Mouse (Mus musculus) embryonic facial prominence, embryonic 14.5 days (tissue): ENCODE measurements around the gene Aqp5. TPM values are rescaled to one million over a fixed set of nuclear protein-coding genes. Genes with fewer than 3 reads are reported as not detected.

Source experiments
- ATAC-seq: fragments of 200-750 bp; cut with Nextera tagmentation; 2 replicates; pipeline ENCODE4 v1.8.0; 2017; ENCODE audit warnings: low read depth, moderate number of reproducible peaks, moderate TSS enrichment
- DNase-seq: peaks from one replicate; pipeline ENCODE4 v3.0.0-alpha.2; 2015; ENCODE audit warnings: low spot score
- H3K27ac ChIP-seq: fragments of 300-500 bp; sonication (generic); replicated peaks from 2 replicates; pipeline ENCODE4 v1.5.1; 2014; ENCODE audit warnings: low read depth, mild to moderate bottlenecking, low read length, moderate library complexity
- H3K27me3 ChIP-seq: fragments of 300-500 bp; sonication (generic); replicated peaks from 2 replicates; pipeline ENCODE4 v1.6.1; 2014; ENCODE audit warnings: low read length; ENCODE audit not compliant: control insufficient read depth, insufficient read depth
- H3K36me3 ChIP-seq: fragments of 300-500 bp; sonication (generic); 2 replicates; pipeline ENCODE4 v1.6.1; 2014; ENCODE audit warnings: low read length, mixed read lengths; ENCODE audit not compliant: control insufficient read depth, insufficient read depth
- H3K4me1 ChIP-seq: fragments of 300-500 bp; sonication (generic); 2 replicates; pipeline ENCODE4 v1.6.1; 2014; ENCODE audit warnings: antibody characterized with exemption, low read length; ENCODE audit not compliant: control insufficient read depth, insufficient read depth
- H3K4me2 ChIP-seq: fragments of 300-500 bp; sonication (generic); 2 replicates; pipeline ENCODE4 v1.6.1; 2014; ENCODE audit warnings: low read depth, mild to moderate bottlenecking, low read length, moderate library complexity, mixed read lengths
- H3K4me3 ChIP-seq: fragments of 300-500 bp; sonication (generic); 2 replicates; pipeline ENCODE4 v1.5.1; 2014; ENCODE audit warnings: low read depth, mild to moderate bottlenecking, low read length
- H3K9ac ChIP-seq: fragments of 300-500 bp; sonication (generic); 2 replicates; pipeline ENCODE4 v1.6.1; 2014; ENCODE audit warnings: low read depth, mild to moderate bottlenecking, low read length, moderate library complexity, mixed read lengths
- H3K9me3 ChIP-seq: fragments of 300-500 bp; sonication (generic); 2 replicates; pipeline ENCODE4 v1.6.1; 2016; ENCODE audit warnings: low read length; ENCODE audit not compliant: control insufficient read depth
- WGBS: fragments of 180-500 bp; shearing (Covaris S2); extraction: QIAGEN DNeasy Blood & Tissue Kit; methylation state at CpG from one replicate; pipeline ENCODE4 v1.1.7; 2014; 5-methylcytosine and 5-hydroxymethylcytosine counted together
- polyA plus RNA-seq: library from polyadenylated mRNA; unstranded; fragments of >200 nt; fragmentation: Nextera tagmentation; extraction: Ambion mirVana; gene quantifications from 2 replicates; pipeline ENCODE4 v1.2.1, GENCODE M21; 2014

The Aqp5 gene
- polyA plus RNA-seq, 1 experiment from 2014 or later = 2.9 TPM

GRCm38 (mm10) chr15:99600986-99601822, 10.6 kb downstream of the Aqp5 start, which contains the start of gene Aqp6:
TSS of gene Aqp6 (plus strand) at chr15:99601400.
- ATAC-seq = no peak
- H3K36me3 ChIP-seq = no peaks in the 10 kb centered on the region
- no peak within 1 kb of the TSS for H3K4me3 ChIP-seq
- H3K9me3 ChIP-seq = no peaks in the 10 kb centered on the region
- H3K27ac ChIP-seq = no peak within 1 kb of the TSS
- WGBS = 51% methylated on average over 19 of the region's 22 CpGs
- H3K4me1 ChIP-seq = no peaks in the 10 kb centered on the region
- peaks cover 50% of the 10 kb centered on the region for H3K27me3 ChIP-seq
- 0 out of 2 replicates have a peak within 1 kb of the TSS, but pooled peaks have one; percentile 14 for H3K9ac ChIP-seq
- no peak for DNase-seq
- no peak within 1 kb of the TSS for H3K4me2 ChIP-seq

DNA sequence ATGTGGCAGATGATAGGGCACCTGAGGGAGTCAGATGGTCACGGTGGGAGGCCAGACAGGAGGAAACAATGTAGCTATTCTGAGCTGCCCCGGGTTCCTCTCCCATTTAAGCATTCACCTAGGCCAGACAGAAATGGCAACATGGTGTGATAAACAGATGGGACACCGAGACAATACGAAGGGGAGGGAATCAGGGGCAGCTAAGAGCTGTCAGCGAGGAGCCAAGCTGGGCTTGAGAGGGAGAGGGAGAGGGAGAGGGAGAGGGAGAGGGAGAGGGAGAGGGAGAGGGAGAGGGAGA, 11.2 kb downstream of the Aqp5 start:
- Histone ChIP-seq H3K4me1 (no peaks in the 10 kb centered on the region), H3K9ac (0 out of 2 replicates have a peak overlapping the region, but pooled peaks have one; percentile 14), H3K4me3 (no peak overlapping the region), H3K27ac (no peak overlapping the region), H3K9me3 (no peaks in the 10 kb centered on the region), H3K4me2 (no peak overlapping the region), H3K27me3 (peaks cover 50% of the 10 kb centered on the region), H3K36me3 (no peaks in the 10 kb centered on the region)
- WGBS = 33% methylated on average over 5 of the region's 5 CpGs
- ATAC-seq = no peak
- DNase-seq = no peak

GRCm38 (mm10) chr15:99602206-99602820, 11.7 kb downstream of the Aqp5 start:
- Histone ChIP-seq H3K9ac (no peak overlapping the region), H3K9me3 (no peaks in the 10 kb centered on the region), H3K4me1 (peaks cover 3% of the 10 kb centered on the region), H3K36me3 (no peaks in the 10 kb centered on the region), H3K27ac (no peak overlapping the region), H3K4me2 (no peak overlapping the region), H3K27me3 (peaks cover 48% of the 10 kb centered on the region), H3K4me3 (no peak overlapping the region)
- 61% methylated on average over 17 of the region's 17 CpGs for WGBS
- DNase-seq = no peak
- ATAC-seq = no peak

DNA sequence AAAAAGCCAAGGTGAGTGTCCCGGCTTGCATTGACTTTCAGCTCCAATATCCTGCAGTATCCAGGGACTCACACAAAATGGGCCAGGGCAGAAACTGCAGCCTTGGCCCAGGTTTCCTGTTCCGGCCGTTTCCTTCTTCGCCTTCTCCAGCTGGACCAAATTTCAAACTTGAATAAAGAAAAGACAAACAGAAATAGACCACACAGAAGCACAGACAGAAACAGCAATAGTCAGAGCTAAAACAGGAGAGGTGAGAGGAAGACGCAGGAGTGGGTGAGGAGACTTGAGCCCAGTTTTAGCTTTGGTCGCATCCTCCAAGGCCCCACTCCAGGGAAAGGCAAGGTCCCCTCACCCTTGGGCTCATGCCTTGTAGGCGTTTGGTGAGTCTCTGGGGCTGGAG, 12.6 kb downstream of the Aqp5 start:
- DNase-seq (no peak), ATAC-seq (no peak)
- H3K9me3 ChIP-seq = no peaks in the 10 kb centered on the region
- H3K4me2 ChIP-seq = no peak overlapping the region
- H3K4me3 ChIP-seq = no peak overlapping the region
- no peaks in the 10 kb centered on the region for H3K36me3 ChIP-seq
- H3K9ac ChIP-seq = no peak overlapping the region
- peaks cover 41% of the 10 kb centered on the region for H3K27me3 ChIP-seq
- H3K27ac ChIP-seq = no peak overlapping the region
- 64% methylated on average over 7 of the region's 7 CpGs for WGBS
- H3K4me1 ChIP-seq = peaks cover 9% of the 10 kb centered on the region

- peaks cover 9% of the 10 kb centered on the region for H3K4me1 ChIP-seq
- no peak overlapping the region for H3K4me2 ChIP-seq
- ATAC-seq (no peak), DNase-seq (no peak)
- no peak overlapping the region for H3K4me3 ChIP-seq
- H3K36me3 ChIP-seq = no peaks in the 10 kb centered on the region
- 82% methylated on average over 3 of the region's 3 CpGs for WGBS
- no peaks in the 10 kb centered on the region for H3K9me3 ChIP-seq
- H3K27ac ChIP-seq = no peak overlapping the region
- no peak overlapping the region for H3K9ac ChIP-seq
- H3K27me3 ChIP-seq = peaks cover 26% of the 10 kb centered on the region; the same call in 1 of the 2 replicates
Observed at GRCm38 (mm10) chr15:99605595-99605994, 15.0 kb downstream of the Aqp5 start.

DNA sequence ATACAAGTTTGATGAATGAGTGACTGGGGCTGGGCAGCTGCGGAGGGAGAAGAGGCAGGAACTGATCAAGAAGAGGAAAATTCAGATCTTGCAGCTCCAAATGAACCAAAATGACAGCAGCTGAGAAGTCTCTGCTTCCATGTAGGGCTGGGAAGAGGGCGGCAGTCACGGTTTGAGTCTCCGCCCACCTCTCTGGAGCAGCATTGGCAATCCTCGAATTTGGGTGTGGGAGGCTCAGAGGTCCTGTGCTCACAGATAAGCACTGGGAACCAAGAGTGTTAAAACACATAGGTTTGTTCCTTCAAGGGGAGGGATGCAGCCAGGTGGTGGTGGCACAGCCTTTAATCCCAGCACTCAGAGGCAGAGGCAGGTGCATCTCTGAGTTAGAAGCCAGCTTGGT, 15.9 kb downstream of the Aqp5 start:
- ATAC-seq (no peak), DNase-seq (no peak)
- H3K4me1 ChIP-seq = peaks cover 9% of the 10 kb centered on the region
- no peak overlapping the region for H3K27ac ChIP-seq
- no peak overlapping the region for H3K4me3 ChIP-seq
- H3K36me3 ChIP-seq = no peaks in the 10 kb centered on the region
- 0 out of 2 replicates have a peak, but pooled peaks cover 17% of the 10 kb centered on the region for H3K27me3 ChIP-seq
- no peak overlapping the region for H3K9ac ChIP-seq
- WGBS = 31% methylated on average over 5 of the region's 5 CpGs
- H3K9me3 ChIP-seq = no peaks in the 10 kb centered on the region
- H3K4me2 ChIP-seq = no peak overlapping the region

GRCm38 (mm10) chr15:99607388-99608113, 17.0 kb downstream of the Aqp5 start:
- H3K4me1 ChIP-seq = peaks cover 9% of the 10 kb centered on the region
- WGBS = 6% methylated on average over 9 of the region's 10 CpGs
- H3K27ac ChIP-seq = no peak overlapping the region
- 0 out of 2 replicates have a peak, but pooled peaks cover 18% of the 10 kb centered on the region for H3K27me3 ChIP-seq
- H3K36me3 ChIP-seq = no peaks in the 10 kb centered on the region
- no peaks in the 10 kb centered on the region for H3K9me3 ChIP-seq
- no peak overlapping the region for H3K4me2 ChIP-seq
- DNase-seq = peak; percentile 65
- peak; percentile 84 for ATAC-seq
- H3K4me3 ChIP-seq = no peak overlapping the region
- no peak overlapping the region for H3K9ac ChIP-seq

- H3K4me2 ChIP-seq = no peak overlapping the region
- WGBS = 69% methylated on average over 13 of the region's 13 CpGs
- peaks cover 9% of the 10 kb centered on the region for H3K4me1 ChIP-seq
- H3K9me3 ChIP-seq = no peaks in the 10 kb centered on the region
- H3K36me3 ChIP-seq = no peaks in the 10 kb centered on the region
- no peak overlapping the region for H3K9ac ChIP-seq
- DNase-seq (no peak), ATAC-seq (no peak)
- H3K27me3 ChIP-seq = 0 out of 2 replicates have a peak, but pooled peaks cover 14% of the 10 kb centered on the region
- H3K27ac ChIP-seq = no peak overlapping the region
- H3K4me3 ChIP-seq = no peak overlapping the region
Observed at GRCm38 (mm10) chr15:99608382-99609125, 18.0 kb downstream of the Aqp5 start.
